Mouse (Mus musculus) kidney, postnatal 4 days (tissue): ENCODE data around the gene Scarb2.
"Not testable (repeated sequence)": the region's sequence is repeated elsewhere in the genome, so short reads cannot be mapped to it uniquely, and the experiment has no call there.

Source experiments
- DNase-seq, 2 experiments: peaks; one replicate each; pipeline ENCODE4 v3.0.0; 2021; ENCODE audit warnings: mixed read lengths in 2 of 2

Gene Scarb2

DNA sequence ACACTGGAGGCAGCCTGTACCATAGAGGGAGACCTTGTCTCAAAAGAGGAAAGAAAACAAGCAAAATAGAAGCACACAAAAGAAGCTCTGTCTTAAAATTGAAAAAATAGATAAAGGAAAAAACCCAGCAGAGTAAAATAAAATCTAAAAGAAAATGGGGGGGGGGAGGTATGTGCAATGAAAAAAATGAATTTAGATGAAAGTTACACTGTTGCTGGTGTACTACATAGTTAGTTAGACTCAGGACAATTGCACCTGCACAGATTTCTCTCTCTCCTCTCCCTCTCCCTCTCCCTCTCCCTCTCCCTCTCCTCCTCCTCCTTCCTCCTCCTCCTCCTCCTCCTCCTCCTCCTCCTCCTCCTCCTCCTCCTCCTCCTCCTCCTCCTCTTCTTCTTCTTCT is at the start of gene Scarb2:
TSS of gene Scarb2 (minus strand) at position 101 of the 400 bp plus-strand sequence.
- DNase-seq: no peak

GRCm38 (mm10) chr5:92555905-92556304 is 49.3 kb upstream of the Scarb2 start:
- DNase-seq: no peak

- peak; percentile 47 to 66 for DNase-seq
Measured at GRCm38 (mm10) chr5:92554891-92555511, 48.4 kb upstream of the Scarb2 start, which contains the start of gene Fam47e. Fam47e (plus strand) TSS chr5:92555069.

- DNase-seq: peak; percentile 15 to 33
Measured at GRCm38 (mm10) chr5:92554443-92554842, 47.8 kb upstream of the Scarb2 start.

GRCm38 (mm10) chr5:92553939-92554338 is 47.3 kb upstream of the Scarb2 start:
- DNase-seq: peak in 1 of 2 experiments; percentile 21

GRCm38 (mm10) chr5:92552611-92553010 is 46.0 kb upstream of the Scarb2 start:
- no peak for DNase-seq

DNA sequence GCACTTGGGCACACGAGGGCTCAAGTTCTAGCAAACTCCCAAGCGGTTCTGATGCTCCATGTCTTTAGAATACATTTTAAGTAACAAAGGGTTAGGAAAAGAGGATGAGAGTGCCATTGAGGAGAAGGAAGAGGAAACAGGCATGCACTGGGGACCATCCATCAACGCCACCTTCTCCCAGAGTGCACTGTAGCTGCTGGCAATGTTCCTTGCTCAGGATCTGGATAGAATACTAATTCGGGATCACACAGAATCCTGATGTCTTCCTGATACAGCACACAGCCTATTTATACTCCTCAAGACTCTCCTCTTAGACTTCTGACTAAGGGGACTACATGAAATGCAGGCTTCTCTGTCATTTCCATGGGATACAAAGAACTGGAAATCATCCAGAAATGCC is 33.1 kb upstream of the Scarb2 start:
- no peak for DNase-seq

DNA sequence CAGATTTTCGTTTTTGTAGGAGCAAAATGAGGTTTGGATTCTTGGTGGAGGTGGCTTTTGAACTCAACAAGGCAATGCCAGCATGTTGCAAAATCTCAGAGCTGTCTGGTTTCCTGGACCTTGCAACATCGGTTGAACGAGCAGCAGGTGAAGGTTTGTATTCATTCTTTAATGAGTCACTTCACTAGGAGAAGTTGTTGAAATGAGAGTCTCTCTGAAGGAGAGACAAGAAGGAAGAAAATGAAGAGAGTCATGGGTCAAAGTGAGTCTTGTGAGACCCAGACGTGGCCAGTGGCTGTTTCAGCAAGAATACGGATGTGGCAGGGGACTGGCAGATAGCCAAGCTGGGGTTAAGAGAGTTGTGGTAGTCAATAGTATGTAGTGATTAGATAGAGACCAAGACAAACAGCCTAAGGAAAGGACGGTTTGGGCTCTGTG is 18.2 kb upstream of the Scarb2 start:
- peak; percentile 8 to 28 for DNase-seq

- DNase-seq: not testable (repeated sequence)
Measured at GRCm38 (mm10) chr5:92521131-92521530, 14.5 kb upstream of the Scarb2 start.

DNA sequence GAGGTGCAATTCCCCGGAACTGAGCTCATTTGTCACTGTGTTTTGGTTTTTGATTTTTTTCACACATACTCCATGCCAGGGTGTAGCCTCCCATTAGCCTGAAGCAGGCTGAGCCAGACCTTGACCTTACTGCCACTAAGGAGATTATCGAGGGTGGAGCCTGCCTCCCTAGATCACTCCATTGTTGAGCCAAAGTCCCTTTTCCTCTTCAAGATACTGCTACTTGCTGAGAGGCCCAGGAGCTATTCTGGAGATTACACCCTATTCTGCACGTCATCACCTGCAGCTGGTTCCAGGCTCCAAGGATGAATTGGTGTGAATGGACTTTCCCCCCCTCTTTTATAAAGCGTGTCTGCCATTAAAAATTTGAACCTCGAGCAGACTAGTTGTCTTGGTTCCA is 5.4 kb upstream of the Scarb2 start:
- no peak for DNase-seq

GRCm38 (mm10) chr5:92511256-92511655 is 4.6 kb upstream of the Scarb2 start:
- DNase-seq: no peak

- no peak for DNase-seq
Measured at GRCm38 (mm10) chr5:92508853-92509252, 2.2 kb upstream of the Scarb2 start.

GRCm38 (mm10) chr5:92506301-92506729 is 318 bp downstream of the Scarb2 start:
- DNase-seq: peak; percentile 29 to 40

- DNase-seq: peak; percentile 96 to 98
Measured at GRCm38 (mm10) chr5:92505402-92505865, 1.2 kb downstream of the Scarb2 start.

DNA sequence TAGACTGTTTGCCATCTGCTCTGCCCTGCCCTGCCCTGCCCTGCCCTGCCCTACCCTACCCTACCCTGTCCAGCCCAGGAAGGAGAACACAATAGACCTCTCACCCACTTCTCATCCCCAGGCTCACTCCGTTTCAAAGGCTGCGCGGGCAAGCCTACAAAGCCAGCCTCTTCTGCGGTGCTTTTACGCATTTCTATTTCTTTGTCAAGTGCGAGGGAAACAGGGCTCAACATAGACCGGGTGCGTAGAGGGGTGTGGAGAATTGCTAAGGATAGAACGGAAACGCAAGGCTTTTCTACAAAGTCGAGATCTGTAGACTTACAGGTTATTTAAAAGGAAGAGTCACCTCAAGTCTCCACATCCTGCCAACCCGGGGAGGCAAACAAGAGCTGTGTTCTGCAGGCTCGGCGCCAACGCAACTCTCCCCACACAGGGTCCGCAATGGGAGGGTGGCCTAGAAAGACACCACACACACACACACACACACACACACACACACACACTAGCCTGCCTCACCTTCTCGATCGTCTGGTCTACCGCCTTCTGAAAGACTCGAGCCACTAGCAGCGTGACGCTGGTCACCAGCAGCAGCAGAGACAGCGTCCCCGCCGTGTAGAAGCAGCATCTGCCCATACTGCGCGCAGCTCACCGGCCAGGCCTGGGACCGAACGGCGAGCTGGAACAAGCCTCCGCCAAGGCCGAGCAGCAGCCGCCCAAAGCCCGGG is 1.8 kb downstream of the Scarb2 start:
- DNase-seq: peak; percentile 37 to 57

DNA sequence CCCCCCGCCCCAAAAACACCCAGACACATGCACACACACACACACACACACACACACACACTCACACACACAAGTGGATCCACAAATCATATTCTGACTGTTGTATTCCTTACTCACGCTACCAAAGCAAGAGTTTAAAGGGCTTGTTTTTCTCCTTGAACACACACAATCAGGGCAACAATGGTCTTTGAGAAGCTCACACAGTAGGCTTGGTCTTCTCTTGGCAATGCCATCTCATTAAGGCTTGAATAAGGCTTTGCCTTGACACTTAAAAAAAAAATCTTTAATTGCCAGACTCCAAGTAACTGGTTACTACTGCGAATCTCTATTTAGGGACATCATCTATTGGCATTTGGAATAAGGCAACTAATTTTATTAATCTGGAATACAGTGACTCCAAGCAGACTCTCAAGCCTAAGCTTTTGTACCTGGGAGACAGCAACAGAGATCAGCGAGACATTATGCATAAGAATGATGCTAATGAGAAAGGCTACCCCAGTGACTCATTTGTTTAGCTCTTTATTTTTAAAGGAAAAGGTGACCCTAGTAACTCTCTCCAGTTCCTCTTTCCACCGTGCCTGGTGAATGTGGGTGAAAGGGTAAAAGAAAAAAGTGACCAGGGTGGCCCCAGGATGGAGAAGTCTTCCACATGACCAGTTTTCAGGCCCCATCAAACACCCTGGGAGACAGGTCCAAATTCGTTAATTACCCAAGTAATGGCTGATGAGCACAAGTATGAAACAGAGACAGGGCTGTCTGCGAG is 2.6 kb downstream of the Scarb2 start:
- no peak for DNase-seq

DNA sequence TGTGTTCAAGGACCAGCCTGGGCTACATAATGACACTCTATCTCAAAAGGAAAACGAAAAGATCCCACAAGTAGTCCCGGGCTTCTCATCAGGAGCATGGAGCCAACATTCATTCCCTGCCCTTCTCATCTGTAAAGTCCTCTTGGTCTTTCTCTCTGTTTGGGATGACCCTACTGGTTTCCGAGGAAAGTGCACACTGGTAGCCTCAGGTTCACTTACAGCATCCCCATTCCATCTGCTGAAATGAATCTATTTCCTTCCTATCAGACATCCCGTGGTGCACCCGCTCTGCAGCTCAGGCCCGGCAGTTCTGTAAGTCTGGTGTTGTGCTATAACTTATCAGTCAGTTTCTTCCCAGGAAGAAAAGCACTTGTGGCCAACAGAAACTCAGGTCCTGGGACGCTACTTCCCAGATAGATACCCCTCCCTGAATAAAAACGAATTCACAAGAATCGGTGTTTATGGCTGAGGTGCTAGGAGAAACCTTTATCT is 3.2 kb downstream of the Scarb2 start:
- DNase-seq: no peak

DNA sequence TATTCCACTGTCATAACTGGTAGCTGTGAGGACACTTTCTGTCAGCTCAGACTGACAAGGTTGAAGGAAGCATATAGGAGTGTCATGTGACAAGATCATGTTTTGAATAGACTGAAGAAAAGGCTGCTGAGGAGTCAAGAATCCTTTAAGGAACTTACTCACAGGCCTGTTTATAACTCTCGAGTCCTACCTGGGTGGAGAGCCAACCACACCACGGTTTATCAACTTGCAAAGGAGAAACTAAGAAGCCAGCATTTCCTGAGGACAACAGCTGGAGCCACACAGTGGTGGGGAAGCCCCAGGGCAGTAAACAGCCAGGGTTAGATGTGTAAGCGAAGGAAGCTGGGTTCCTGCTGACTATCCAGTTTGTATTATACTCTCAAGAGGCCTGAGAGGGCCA is 7.3 kb downstream of the Scarb2 start:
- peak in 1 of 2 experiments; percentile 26 for DNase-seq

GRCm38 (mm10) chr5:92498661-92499060 is 8.0 kb downstream of the Scarb2 start:
- peak; percentile 62 to 66 for DNase-seq

GRCm38 (mm10) chr5:92498225-92498624 is 8.4 kb downstream of the Scarb2 start:
- DNase-seq: no peak

DNA sequence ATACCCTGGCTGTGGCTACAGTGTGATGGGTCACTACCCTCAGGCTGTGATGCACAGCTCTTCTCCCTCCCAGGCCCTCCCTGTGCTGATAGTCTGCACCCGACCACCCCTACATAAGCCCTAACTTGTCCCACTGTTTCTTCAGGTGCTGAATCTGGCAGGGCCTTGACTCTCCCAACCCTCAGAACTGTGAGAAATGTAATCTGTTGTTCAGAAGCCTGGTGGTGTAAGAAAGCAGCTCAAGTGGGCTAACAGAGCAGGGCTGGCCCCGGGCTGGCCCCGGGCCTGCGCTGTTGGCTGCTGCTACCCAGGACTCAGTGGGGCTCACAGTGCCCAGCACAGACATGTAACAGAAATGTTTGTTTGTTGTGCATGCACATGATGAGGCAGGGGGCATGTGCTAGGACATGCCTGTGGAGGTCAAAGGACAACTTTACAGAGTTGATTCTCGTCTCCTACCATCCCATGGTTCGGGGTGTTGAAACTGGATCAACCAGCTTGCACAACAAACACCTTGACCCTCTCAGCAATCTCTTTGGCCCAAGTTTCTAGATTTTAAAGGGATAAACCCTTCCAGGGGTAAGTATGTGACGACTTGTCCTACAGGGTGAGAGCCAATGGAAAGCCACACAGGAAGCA is 10.7 kb downstream of the Scarb2 start:
- DNase-seq: no peak

DNA sequence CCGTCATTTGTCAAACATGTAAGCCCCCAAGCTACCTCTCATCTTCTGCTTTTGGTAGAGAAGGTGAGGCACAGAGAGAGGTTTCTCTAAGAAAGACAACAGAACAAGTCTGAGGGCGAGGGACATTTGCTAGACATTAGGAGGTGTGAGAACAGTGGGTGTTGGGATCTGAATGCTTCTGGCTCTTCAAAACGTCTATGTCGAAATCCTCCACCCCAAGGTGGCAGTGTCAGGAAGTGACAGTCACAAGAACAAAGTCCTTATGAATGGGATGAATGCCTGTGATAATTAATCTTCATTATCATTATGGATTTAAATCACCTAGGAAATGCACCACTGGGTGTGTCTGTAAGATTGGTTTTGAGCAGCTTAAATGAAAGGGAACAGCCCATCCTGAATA is 11.3 kb downstream of the Scarb2 start:
- DNase-seq: no peak

- peak; percentile 32 to 58 for DNase-seq
Measured at GRCm38 (mm10) chr5:92493423-92493822, 13.2 kb downstream of the Scarb2 start.
